Mouse (Mus musculus) megakaryocyte, embryonic 14.5 days (primary cell): ENCODE measurements around the gene Hivep3.

Experiments used
- FLI1 ChIP-seq: IDR thresholded peaks from 2 replicates; pipeline ENCODE4 v1.6.1; 2012; ENCODE audit warnings: low read length, inconsistent platforms, mixed read lengths
- GATA1 ChIP-seq: IDR thresholded peaks from 3 replicates; pipeline ENCODE4 v1.6.1; 2012; ENCODE audit warnings: mixed read lengths, low read length, inconsistent platforms, borderline replicate concordance

DNA sequence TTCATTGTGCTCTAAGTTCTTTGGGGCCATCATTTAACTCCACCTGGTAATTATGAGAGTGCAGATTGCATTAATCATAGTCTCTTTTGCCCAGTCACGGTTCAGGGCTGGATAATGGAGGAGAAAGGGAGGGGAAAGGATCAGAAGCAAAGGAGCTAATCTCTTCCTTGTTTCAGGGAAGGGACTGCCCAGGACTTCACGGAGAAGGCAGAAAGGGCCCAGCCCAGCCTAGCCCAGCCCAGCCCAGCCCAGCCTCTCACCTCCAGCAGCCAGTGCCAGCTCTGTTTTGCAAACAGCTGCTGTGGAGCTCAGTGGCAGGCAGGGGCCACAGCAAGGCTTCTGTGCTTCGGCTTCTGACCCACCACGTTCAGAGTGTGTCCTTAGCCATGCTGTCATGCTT lies 180.6 kb downstream of the Hivep3 start:
- TF ChIP-seq GATA1 (no peak), FLI1 (no peak)
